Comparison of ENCODE assay signal across 9 mouse cellular contexts in the genomic region with DNA sequence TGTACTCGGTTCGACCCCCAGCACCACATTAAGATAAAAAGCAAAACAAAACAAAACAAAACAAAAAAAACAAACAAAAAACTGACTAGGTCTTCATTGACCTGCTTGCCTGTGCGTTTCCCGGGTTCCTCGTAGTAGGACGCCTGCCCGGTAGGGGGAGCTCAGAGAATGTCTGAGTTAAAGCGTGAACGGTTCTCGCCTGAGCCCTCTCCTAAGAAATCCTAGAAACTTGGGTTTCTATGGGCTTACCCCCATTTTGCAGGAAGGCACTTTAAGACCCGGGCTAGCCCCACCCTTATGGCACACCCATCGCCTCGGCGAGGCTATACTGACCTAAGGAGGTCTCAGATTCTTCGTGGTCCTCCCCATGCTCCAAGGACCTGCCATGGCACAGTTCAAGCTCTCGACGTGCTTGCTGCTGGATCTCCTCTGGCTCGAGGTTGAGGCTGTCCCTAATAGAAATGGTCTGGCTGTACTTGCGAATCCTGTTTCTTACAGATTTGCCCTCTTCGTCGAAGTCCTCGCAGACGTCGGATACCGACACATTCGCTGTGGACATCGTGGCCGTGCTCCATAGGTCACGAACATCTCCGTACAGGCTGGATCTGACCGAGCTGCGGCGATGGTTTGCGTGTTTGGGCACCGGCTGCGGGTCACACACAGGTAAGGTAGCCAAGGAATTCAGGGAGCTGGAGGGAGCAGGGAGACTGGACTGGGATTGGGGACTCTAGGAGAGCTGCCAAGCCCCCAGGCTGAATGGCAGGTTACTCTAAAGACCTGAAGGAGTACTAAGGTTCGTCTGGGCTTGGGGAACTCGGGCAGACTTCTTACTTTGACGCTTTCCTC. TPM values are rescaled to one million over a fixed set of nuclear protein-coding genes. Genes with fewer than 3 reads are reported as not detected.
DNase-seq lines count a peak whose midpoint lies in the region; ATAC-seq and TF ChIP-seq lines count a peak whose summit lies in the region.
"Had no signal": no experiment of that assay in that cellular context is flagged by ENCODE, and none has a peak within 500 bp of the region (broad histone marks: within the 10 kb centered on the region; RNA-seq: fewer than 3 reads in every experiment).

No protein-coding gene starts in this region.

- no peak for TF ChIP-seq POLR2A in spleen, adult 2 months (IDR thresholded peaks at IDR 0.05; ENCODE audit: low read depth, low read length)

- no peak for ATAC-seq in intestine, postnatal 0 days
- ATAC-seq in midbrain, embryonic 11.5 days (ENCODE audit: low FRiP score) = no peak
- ATAC-seq in erythroid progenitor cell, adult 5-6 weeks (replicated peaks; ENCODE audit: low FRiP score, poor library complexity, severe bottlenecking) = no peak

- H3K36me3 ChIP-seq in intestine, postnatal 0 days (ENCODE audit: control insufficient read depth, insufficient read depth) = no peaks in the 10 kb centered on the region
- H3K36me3 ChIP-seq in midbrain, embryonic 11.5 days (ENCODE audit: control insufficient read depth, insufficient read depth, low read length) = no peaks in the 10 kb centered on the region
- no peaks in the 10 kb centered on the region for H3K36me3 ChIP-seq in spleen, adult 2 months (ENCODE audit: control insufficient read depth, insufficient read depth, low read length)

- H3K4me2 ChIP-seq in intestine, postnatal 0 days (replicated peaks; ENCODE audit: low read depth) = peak overlapping the region; percentile 47
- peak overlapping the region; percentile 11; the same call in 1 of the 2 replicates for H3K4me2 ChIP-seq in midbrain, embryonic 11.5 days

- no peak overlapping the region for H3K27ac ChIP-seq in intestine, postnatal 0 days (ENCODE audit: low read depth, low read length)
- no peak overlapping the region for H3K27ac ChIP-seq in midbrain, embryonic 11.5 days (ENCODE audit: low read depth, low read length)
- no peak overlapping the region for H3K27ac ChIP-seq in spleen, adult 2 months (ENCODE audit: insufficient read depth, low read length)
- H3K27ac ChIP-seq: macrophage had no signal

- no peaks in the 10 kb centered on the region for H3K9me3 ChIP-seq in intestine, postnatal 0 days (ENCODE audit: control insufficient read depth)
- no peaks in the 10 kb centered on the region for H3K9me3 ChIP-seq in midbrain, embryonic 11.5 days (ENCODE audit: control insufficient read depth, low read length)

- intact Hi-C loops in gastrocnemius, postnatal 36 days (cut with DNase I) = loop anchor here (2.0 kb wide), 1 partner anchor 44 kb away; no protein-coding TSS in a partner anchor
- intact Hi-C loops in left cerebral cortex, postnatal 36 days (cut with DNase I) = loop anchor here (10.0 kb wide), 1 partner anchor 100 kb away; no protein-coding TSS in a partner anchor

- H3K4me1 ChIP-seq in intestine, postnatal 0 days (replicated peaks; ENCODE audit: control insufficient read depth, insufficient read depth, low read length) = peaks cover 7% of the 10 kb centered on the region; the same call in 1 of the 2 replicates
- peaks cover 17% of the 10 kb centered on the region for H3K4me1 ChIP-seq in midbrain, embryonic 11.5 days (ENCODE audit: control insufficient read depth, insufficient read depth, low read length)
- peaks cover 13% of the 10 kb centered on the region for H3K4me1 ChIP-seq in spleen, adult 2 months (ENCODE audit: control insufficient read depth, insufficient read depth, insufficient read length)

- TF ChIP-seq CTCF in intestine, postnatal 0 days (IDR thresholded peaks at IDR 0.05; ENCODE audit: low read depth) = peak; percentile 83
- TF ChIP-seq CTCF in spleen, adult 2 months (IDR thresholded peaks at IDR 0.05; ENCODE audit: extremely low read depth, insufficient read depth, insufficient read length, insufficient replicate concordance) = peak; percentile 76; the same call in 1 of the 2 replicates

- DNase-seq in T-cell, adult 2 months (ENCODE audit: low spot score) = peak; percentile 76
- peak; percentile 94 to 96 for DNase-seq in cerebellum, postnatal 14 days
- peak; percentile 79 to 83 for DNase-seq in gastrocnemius, postnatal 36 days
- peak; percentile 78 to 88 for DNase-seq in left cerebral cortex, postnatal 36 days (ENCODE audit: low spot score in 2 of 2)
- DNase-seq in midbrain, embryonic 11.5 days (ENCODE audit: low spot score, missing footprints) = peak; percentile 95
- DNase-seq in spleen, adult 2 months (ENCODE audit: low read depth in 1 of 2, low spot score in 2 of 2) = peak; percentile 46 to 83

- peak overlapping the region; percentile 27 for H3K4me3 ChIP-seq in intestine, postnatal 0 days (ENCODE audit: low read depth, low read length)
- no peak overlapping the region for H3K4me3 ChIP-seq in midbrain, embryonic 11.5 days (ENCODE audit: low read depth, low read length)
- H3K4me3 ChIP-seq in spleen, adult 2 months (ENCODE audit: extremely low read depth, insufficient read depth, insufficient read length) = peak overlapping the region; percentile 0; the same call in 1 of the 2 replicates

- H3K9ac ChIP-seq in intestine, postnatal 0 days (ENCODE audit: low read depth, low read length) = no peak overlapping the region
- no peak overlapping the region for H3K9ac ChIP-seq in midbrain, embryonic 11.5 days (ENCODE audit: low read length)

- peaks cover 37% of the 10 kb centered on the region for H3K27me3 ChIP-seq in intestine, postnatal 0 days (replicated peaks; ENCODE audit: control insufficient read depth, insufficient read depth, low read length)
- peaks cover 61% of the 10 kb centered on the region for H3K27me3 ChIP-seq in midbrain, embryonic 11.5 days (ENCODE audit: control insufficient read depth, insufficient read depth, low read length)
- peaks cover 14% of the 10 kb centered on the region for H3K27me3 ChIP-seq in spleen, adult 2 months (ENCODE audit: control insufficient read depth, insufficient read depth, low read length)

- 5% methylated on average over 39 of the region's 39 CpGs for WGBS in intestine, postnatal 0 days
- WGBS in midbrain, embryonic 11.5 days = 5% methylated on average over 39 of the region's 39 CpGs
- WGBS in spleen, adult 2 months = 5% methylated on average over 39 of the region's 39 CpGs

RNA-seq across cellular contexts. Expression of a gene that starts 0.5 kb away (rescaled TPM):
- total RNA-seq in gastrocnemius, postnatal 36 days (2021) = not detected
- 0.65 and 0.76 TPM in 2 replicates for polyA plus RNA-seq in intestine, postnatal 0 days (2015; fragmentation: Nextera tagmentation; extraction: Ambion mirVana)
- 10 to 100 TPM; 23.8 to 30.8 TPM for total RNA-seq in left cerebral cortex, postnatal 36 days (2021)
- not detected in 2 replicates for polyA plus RNA-seq in midbrain, embryonic 11.5 days (2014; fragmentation: Nextera tagmentation; extraction: Ambion mirVana)
- polyA plus RNA-seq in spleen, adult 2 months (2012; rRNA removed) = 0.11 and 0.28 TPM in 2 replicates
- total RNA-seq in erythroid progenitor cell, adult 5-6 weeks (2015; ENCODE audit: low replicate concordance) = not detected in 2 replicates
- total RNA-seq in erythroid progenitor cell, adult 5-6 weeks (2017; ENCODE audit: low replicate concordance) = not detected in 2 replicates
- polyA plus RNA-seq: macrophage had no signal

RNA-seq across cellular contexts. Expression of a gene that starts 3.1 kb away (rescaled TPM):
- total RNA-seq in gastrocnemius, postnatal 36 days (2021) = 10 to 100 TPM; 84.3 to 85.3 TPM
- 63.6 TPM in 2 replicates for polyA plus RNA-seq in intestine, postnatal 0 days (2015; fragmentation: Nextera tagmentation; extraction: Ambion mirVana)
- total RNA-seq in left cerebral cortex, postnatal 36 days (2021) = 10 to 100 TPM; 60.6 to 66.4 TPM
- polyA plus RNA-seq in midbrain, embryonic 11.5 days (2014; fragmentation: Nextera tagmentation; extraction: Ambion mirVana) = 3.4 and 3.7 TPM in 2 replicates
- 48.4 and 53.7 TPM in 2 replicates for polyA plus RNA-seq in spleen, adult 2 months (2012; rRNA removed)
- total RNA-seq in erythroid progenitor cell, adult 5-6 weeks (2015; ENCODE audit: low replicate concordance) = 2.9 and 3.4 TPM in 2 replicates
- total RNA-seq in erythroid progenitor cell, adult 5-6 weeks (2017; ENCODE audit: low replicate concordance) = 0.61 and 2.7 TPM in 2 replicates

RNA-seq across cellular contexts. Expression of a gene that starts 9.6 kb away (rescaled TPM):
- not detected for total RNA-seq in gastrocnemius, postnatal 36 days (2021)
- polyA plus RNA-seq in intestine, postnatal 0 days (2015; fragmentation: Nextera tagmentation; extraction: Ambion mirVana) = 0.21 and 0.38 TPM in 2 replicates
- 10 to 100 TPM; 34.9 to 37.0 TPM for total RNA-seq in left cerebral cortex, postnatal 36 days (2021)
- polyA plus RNA-seq in midbrain, embryonic 11.5 days (2014; fragmentation: Nextera tagmentation; extraction: Ambion mirVana) = not detected in 2 replicates
- 0.04 and 0.11 TPM in 2 replicates for polyA plus RNA-seq in spleen, adult 2 months (2012; rRNA removed)
- total RNA-seq in erythroid progenitor cell, adult 5-6 weeks (2015; ENCODE audit: low replicate concordance) = not detected in 2 replicates
- total RNA-seq in erythroid progenitor cell, adult 5-6 weeks (2017; ENCODE audit: low replicate concordance) = not detected in 2 replicates
- polyA plus RNA-seq: macrophage had no signal

RNA-seq across cellular contexts. Expression of a gene that starts 14.8 kb away (rescaled TPM):
- 100 to 1,000 TPM; 204 to 205 TPM for total RNA-seq in gastrocnemius, postnatal 36 days (2021)
- 910 and 912 TPM in 2 replicates for polyA plus RNA-seq in intestine, postnatal 0 days (2015; fragmentation: Nextera tagmentation; extraction: Ambion mirVana)
- 100 to 1,000 TPM; 341 to 382 TPM for total RNA-seq in left cerebral cortex, postnatal 36 days (2021)
- 123 and 127 TPM in 2 replicates for polyA plus RNA-seq in midbrain, embryonic 11.5 days (2014; fragmentation: Nextera tagmentation; extraction: Ambion mirVana)
- polyA plus RNA-seq in spleen, adult 2 months (2012; rRNA removed) = 54.6 and 59.4 TPM in 2 replicates
- 130 and 145 TPM in 2 replicates for total RNA-seq in erythroid progenitor cell, adult 5-6 weeks (2015; ENCODE audit: low replicate concordance)
- total RNA-seq in erythroid progenitor cell, adult 5-6 weeks (2017; ENCODE audit: low replicate concordance) = 101 and 126 TPM in 2 replicates

RNA-seq across cellular contexts. Expression of a gene that starts 15.2 kb away (rescaled TPM):
- total RNA-seq in gastrocnemius, postnatal 36 days (2021) = 10 to 100 TPM; 31.7 to 38.8 TPM
- 52.0 and 54.4 TPM in 2 replicates for polyA plus RNA-seq in intestine, postnatal 0 days (2015; fragmentation: Nextera tagmentation; extraction: Ambion mirVana)
- total RNA-seq in left cerebral cortex, postnatal 36 days (2021) = 10 to 100 TPM; 39.8 to 48.2 TPM
- 147 and 151 TPM in 2 replicates for polyA plus RNA-seq in midbrain, embryonic 11.5 days (2014; fragmentation: Nextera tagmentation; extraction: Ambion mirVana)
- 135 and 150 TPM in 2 replicates for polyA plus RNA-seq in spleen, adult 2 months (2012; rRNA removed)
- total RNA-seq in erythroid progenitor cell, adult 5-6 weeks (2015; ENCODE audit: low replicate concordance) = 30.6 and 44.0 TPM in 2 replicates
- total RNA-seq in erythroid progenitor cell, adult 5-6 weeks (2017; ENCODE audit: low replicate concordance) = 20.2 and 33.6 TPM in 2 replicates

Comparison
In these comparisons a context has a peak if more than half of its experiments do, and no peak if none do; other contexts are left out.
1. RNA of a gene that starts 0.5 kb away (total RNA-seq): 23.8 to 30.8 TPM in left cerebral cortex, postnatal 36 days; not detected in gastrocnemius, postnatal 36 days and not detected in erythroid progenitor cell, adult 5-6 weeks; every median in the first group is over 10 times any median in the second.
2. RNA of a gene that starts 3.1 kb away (total RNA-seq): 84.3 to 85.3 TPM in gastrocnemius, postnatal 36 days and 60.6 to 66.4 TPM in left cerebral cortex, postnatal 36 days; 0.61 to 3.4 TPM in erythroid progenitor cell, adult 5-6 weeks; every median in the first group is over 10 times any median in the second.
3. RNA of a gene that starts 9.6 kb away (total RNA-seq): 34.9 to 37.0 TPM in left cerebral cortex, postnatal 36 days; not detected in gastrocnemius, postnatal 36 days and not detected in erythroid progenitor cell, adult 5-6 weeks; every median in the first group is over 10 times any median in the second.
4. Peak in every context shown above with its lines, with median percentiles within 50 percentile points of each other: DNase-seq.